Mouse (Mus musculus): Measurements from ENCODE around the gene Tspan11. TPM values are rescaled to one million over a fixed set of nuclear protein-coding genes. Genes with fewer than 3 reads are reported as not detected.

Gene Tspan11
- total RNA-seq (2015; ENCODE audit: low replicate concordance) (not detected in 2 replicates), total RNA-seq (2017; ENCODE audit: low replicate concordance) (2.9 TPM in 1 of 2 replicates, not detected in the other)

GRCm38 (mm10) chr6:127887511-127888421, at the start of gene Tspan11:
Gene Tspan11 (plus strand): TSS chr6:127887589.
- no peak for ATAC-seq (replicated peaks; ENCODE audit: low FRiP score, poor library complexity, severe bottlenecking)

DNA sequence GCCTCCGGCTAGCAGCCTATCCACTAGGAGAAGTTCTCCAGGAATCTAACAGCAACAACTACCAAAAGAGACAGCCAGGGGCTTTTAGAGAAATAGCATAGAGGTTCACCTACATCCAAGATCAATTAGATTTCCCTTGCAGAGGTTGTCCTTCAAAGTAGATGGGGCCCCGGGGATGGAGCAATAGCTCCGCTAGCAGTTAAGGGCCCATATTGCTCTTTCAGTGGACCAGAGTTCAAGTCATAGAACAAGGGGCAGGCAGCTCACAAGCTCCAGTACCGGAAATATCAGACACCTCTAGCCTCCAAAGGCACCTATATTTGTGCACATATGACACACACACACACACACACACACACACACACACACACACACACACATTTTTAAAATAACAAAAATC, 49.5 kb upstream of the Tspan11 start:
- ATAC-seq (replicated peaks; ENCODE audit: low FRiP score, poor library complexity, severe bottlenecking), result no peak

DNA sequence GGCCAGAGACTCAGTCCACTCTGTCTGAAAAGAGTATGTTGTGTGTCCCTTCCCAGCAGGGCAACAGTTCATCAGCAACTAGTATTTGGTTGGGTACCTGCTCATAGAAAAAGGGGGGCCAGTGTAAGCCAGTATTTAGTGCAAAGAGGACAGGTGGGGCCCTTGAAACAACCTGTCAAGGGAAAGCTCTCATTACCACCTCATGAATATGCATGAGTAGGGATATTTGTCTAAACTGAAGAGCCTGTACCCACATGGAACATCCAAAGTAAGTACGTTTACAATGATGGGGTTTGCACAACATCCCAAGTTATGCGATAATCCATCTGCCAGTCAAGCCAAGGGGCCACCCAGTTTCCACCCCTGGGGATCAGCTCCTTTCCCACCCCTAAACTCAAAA, 47.9 kb upstream of the Tspan11 start:
- no peak for ATAC-seq (replicated peaks; ENCODE audit: low FRiP score, poor library complexity, severe bottlenecking)

DNA sequence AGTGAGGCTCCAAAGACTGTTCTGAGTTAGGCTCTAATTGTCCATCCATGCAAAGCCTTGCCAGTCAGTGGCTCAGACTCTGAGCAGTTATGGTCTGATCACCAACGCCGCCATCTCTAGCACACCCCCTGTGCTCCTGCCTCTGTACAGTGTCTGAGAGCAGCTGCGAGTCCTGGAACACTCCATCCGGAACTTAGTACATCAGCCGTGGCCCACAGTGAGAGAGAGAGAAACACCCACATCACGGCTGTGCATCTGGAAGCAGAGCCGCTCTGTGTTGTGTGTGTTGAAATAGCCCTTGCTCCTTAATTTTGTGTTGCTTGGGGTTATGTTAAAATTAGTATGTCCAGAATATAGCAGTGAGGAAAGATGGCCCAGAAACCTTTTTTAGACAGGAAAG, 47.2 kb upstream of the Tspan11 start:
- ATAC-seq (replicated peaks; ENCODE audit: low FRiP score, poor library complexity, severe bottlenecking), result no peak

- ATAC-seq (replicated peaks; ENCODE audit: low FRiP score, poor library complexity, severe bottlenecking), result no peak
Measured at GRCm38 (mm10) chr6:127841326-127841725, 46.1 kb upstream of the Tspan11 start.

DNA sequence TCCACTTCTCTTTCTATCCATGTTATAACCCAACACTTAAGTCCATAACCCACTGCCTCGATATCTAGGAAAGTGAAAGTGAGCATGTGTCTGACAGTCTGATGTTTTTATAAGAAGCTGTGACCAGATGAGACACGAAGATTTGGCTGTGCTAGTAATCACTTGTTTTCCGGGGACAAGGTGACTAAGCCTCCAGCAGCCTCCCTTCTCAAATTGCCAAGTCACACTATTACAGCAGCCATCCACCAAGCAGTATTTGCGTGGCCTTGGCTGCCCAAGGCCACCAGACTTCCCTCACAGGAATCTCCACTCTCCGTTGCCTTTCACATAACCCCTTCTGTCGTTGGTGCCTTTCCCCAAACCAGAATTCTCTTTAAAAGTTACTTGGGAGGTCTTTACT, 40.9 kb upstream of the Tspan11 start:
- no peak for ATAC-seq (replicated peaks; ENCODE audit: low FRiP score, poor library complexity, severe bottlenecking)

GRCm38 (mm10) chr6:127849496-127849895, 37.9 kb upstream of the Tspan11 start:
- ATAC-seq (replicated peaks; ENCODE audit: low FRiP score, poor library complexity, severe bottlenecking), result no peak

DNA sequence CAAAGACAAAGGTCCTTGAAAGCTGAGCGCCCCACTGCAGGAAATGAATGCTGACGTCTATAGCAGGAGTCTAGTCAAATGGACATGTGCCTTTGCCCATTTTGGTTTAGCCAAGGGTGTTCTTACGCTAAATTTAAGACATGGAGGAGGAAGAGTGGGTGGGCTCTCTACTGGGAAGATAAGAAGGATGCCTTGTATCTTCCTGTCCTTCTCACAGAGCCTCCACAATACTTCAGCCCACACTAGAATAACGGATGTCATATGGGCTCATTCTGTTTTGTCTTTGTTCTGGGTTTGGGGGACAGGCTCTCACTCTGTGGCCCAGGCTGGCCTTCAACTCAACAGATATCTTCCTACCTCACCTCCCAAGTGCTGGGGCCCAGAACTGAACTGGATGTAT, 35.8 kb upstream of the Tspan11 start:
- ATAC-seq (replicated peaks; ENCODE audit: low FRiP score, poor library complexity, severe bottlenecking), result no peak

DNA sequence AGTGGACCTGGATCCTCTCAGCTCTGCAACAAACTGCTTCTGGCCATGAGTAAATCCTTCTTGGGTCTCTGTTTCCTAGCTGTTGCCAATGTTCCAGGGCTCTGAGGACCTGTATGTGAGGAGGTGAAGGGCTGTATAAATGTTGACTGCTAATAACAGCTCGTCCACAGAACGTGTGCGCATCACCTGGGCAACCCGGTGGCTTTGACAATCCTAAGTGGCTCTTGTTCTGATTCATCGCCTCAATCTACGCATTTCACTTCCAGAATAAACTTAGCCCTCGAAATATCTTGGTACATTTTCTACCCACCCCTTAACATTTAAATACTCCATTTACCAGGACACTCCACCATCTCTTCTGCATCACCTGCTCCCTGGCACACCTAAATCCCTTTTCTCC, 34.1 kb upstream of the Tspan11 start:
- ATAC-seq (replicated peaks; ENCODE audit: low FRiP score, poor library complexity, severe bottlenecking), result no peak

- no peak for ATAC-seq (replicated peaks; ENCODE audit: low FRiP score, poor library complexity, severe bottlenecking)
Measured at GRCm38 (mm10) chr6:127853771-127854687, 33.4 kb upstream of the Tspan11 start.

- ATAC-seq (replicated peaks; ENCODE audit: low FRiP score, poor library complexity, severe bottlenecking), result no peak
Measured at GRCm38 (mm10) chr6:127854688-127855013, 32.7 kb upstream of the Tspan11 start.

GRCm38 (mm10) chr6:127855711-127856295, 31.6 kb upstream of the Tspan11 start:
- no peak for ATAC-seq (replicated peaks; ENCODE audit: low FRiP score, poor library complexity, severe bottlenecking)

- ATAC-seq (replicated peaks; ENCODE audit: low FRiP score, poor library complexity, severe bottlenecking), result no peak
Measured at GRCm38 (mm10) chr6:127861951-127862350, 25.4 kb upstream of the Tspan11 start.

GRCm38 (mm10) chr6:127865391-127865790, 22.0 kb upstream of the Tspan11 start:
- no peak for ATAC-seq (replicated peaks; ENCODE audit: low FRiP score, poor library complexity, severe bottlenecking)

DNA sequence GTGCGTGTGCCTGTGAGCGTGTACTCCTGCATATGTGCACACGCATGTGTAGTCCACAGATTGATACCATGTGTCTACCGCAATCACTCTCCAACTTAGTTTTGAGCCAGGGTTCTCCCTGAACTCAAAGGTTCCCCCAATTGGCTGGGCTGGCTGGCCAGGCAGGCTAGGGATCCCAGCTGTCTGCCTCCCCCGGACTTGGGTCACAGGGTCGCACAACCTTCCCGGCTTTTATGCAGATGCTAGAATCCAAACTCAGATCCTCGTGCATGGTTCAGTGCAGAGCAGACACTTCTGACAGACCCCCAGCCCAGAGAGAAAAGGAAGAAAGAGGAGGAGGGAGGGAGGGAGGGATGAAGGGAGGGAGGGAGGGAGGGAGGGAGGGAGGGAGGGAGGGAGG, 18.8 kb upstream of the Tspan11 start:
- no peak for ATAC-seq (replicated peaks; ENCODE audit: low FRiP score, poor library complexity, severe bottlenecking)

DNA sequence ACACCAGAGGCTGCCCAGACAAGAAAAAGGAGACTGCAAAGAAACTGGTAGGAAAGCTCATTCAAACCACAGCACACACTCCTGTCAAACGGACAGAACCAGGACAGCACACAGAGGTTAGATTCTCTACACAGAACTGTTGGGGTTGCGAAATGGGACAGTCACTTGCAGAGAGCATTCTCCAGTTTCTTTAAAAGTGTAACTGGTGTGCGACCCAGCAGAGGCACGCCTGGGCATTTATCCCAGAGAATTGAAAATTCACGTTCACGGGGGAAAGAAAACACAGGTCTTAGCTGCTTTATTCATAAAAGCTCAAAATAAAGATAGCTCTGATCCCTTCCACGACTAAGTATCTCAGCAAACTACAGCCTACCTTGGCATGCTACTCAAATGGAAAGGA, 18.3 kb upstream of the Tspan11 start:
- ATAC-seq (replicated peaks; ENCODE audit: low FRiP score, poor library complexity, severe bottlenecking), result no peak

DNA sequence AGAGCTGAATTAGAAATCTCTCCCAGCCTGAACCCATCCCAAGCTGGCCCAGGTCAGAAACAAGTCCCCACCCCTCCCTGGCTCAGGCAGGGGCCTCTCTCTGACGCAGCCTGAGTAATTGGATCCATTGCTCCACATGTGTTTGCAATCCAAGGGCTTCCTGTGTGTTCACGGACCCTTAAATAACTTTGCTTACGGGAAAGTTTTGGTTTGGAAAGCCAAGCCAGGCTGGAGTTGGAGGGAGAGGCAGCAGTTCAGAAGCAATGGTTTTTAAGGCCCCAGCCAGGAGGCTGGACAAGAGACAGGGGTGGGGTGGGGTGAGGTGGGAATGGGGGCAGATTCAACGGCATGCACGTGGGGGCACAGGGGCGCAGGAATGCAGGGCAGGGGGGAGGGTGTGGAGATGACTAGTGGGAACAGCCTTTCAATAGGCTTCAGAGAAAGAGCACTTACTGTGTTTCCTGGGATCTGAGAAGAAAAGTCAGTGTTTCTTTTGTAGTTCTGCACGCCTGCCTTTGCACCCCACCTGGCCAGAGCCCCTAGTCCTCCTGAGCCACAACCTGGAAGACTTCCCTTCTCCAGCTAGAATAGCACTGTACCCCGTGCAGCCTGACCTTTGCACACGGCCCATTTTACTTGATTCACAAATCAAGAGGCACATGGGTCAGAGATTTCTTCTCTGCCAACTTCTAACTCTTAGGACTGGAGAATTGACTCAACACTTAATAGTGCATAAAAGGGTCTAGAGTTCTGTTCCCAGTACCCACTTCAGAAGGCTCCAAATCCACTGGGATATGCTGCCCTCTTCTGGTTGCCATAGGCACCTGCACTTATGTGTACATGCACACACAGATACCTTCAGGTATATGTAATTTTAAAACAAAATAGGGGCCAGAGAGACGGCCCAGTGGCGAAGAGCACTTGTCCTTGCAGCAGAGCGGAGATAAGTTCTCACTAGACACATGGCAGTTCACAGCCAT, 16.8 kb upstream of the Tspan11 start:
- ATAC-seq (replicated peaks; ENCODE audit: low FRiP score, poor library complexity, severe bottlenecking), result no peak

DNA sequence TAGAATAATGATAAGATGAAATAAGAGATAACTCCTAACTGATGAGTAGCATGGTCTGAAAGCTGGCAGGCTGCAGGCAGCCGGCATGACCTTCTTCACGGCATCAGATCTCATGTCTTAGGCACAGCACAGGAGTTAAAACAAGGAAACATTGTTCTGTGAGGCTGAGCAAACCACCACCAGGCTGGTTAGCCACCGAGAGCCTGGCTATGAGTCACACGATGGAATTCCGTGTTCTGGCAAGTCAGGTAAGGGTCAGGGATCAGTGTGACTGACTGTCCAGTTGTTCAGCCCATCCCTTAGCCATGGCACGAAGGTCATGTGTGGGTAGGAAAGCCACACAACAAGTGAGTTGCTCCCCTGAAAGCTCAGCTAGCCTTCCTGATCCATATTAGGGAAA, 16.0 kb upstream of the Tspan11 start:
- ATAC-seq (replicated peaks; ENCODE audit: low FRiP score, poor library complexity, severe bottlenecking), result no peak

DNA sequence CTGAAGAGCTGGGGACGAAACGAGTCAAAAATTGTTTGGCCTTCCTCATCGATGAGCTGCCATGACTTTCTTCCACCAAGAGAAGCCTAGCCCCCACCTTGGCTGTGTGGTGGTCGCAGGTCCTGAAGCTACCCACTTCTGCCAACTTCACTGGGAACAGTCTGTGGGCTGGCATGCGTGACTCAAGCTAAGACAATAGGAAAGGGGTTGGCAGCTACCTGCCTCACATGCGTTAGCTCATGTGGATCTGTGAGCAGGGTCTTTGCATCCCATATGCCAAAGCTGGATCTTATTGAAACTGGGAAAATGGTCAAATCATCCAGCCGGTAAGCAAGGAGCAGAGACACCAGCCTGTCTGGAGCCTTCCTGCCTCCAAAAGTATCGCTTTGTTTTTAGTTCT, 14.8 kb upstream of the Tspan11 start:
- no peak for ATAC-seq (replicated peaks; ENCODE audit: low FRiP score, poor library complexity, severe bottlenecking)
